Mouse (Mus musculus): Measurements from ENCODE around the gene Dld. TPM values are rescaled to one million over a fixed set of nuclear protein-coding genes. Genes with fewer than 3 reads are reported as not detected.

Dld gene
- polyA plus RNA-seq, 2 experiments: 72.2 to 119 TPM

GRCm38 (mm10) chr12:31390571-31390970 lies 39.3 kb upstream of the Dld start, which contains the start of gene Slc26a3:
Gene Slc26a3 (plus strand): TSS chr12:31390871.
- DNase-seq (ENCODE audit: low spot score): no peak
- no peak for TF ChIP-seq POLR2A (IDR thresholded peaks at IDR 0.05; ENCODE audit: borderline replicate concordance, extremely low read depth, insufficient read depth, insufficient read length)
- no peak within 1 kb of the TSS for H3K9ac ChIP-seq (ENCODE audit: low read depth, low read length, severe bottlenecking)
- 90% methylated on average over 3 of the region's 3 CpGs for WGBS
- H3K27ac ChIP-seq (replicated peaks; ENCODE audit: low read depth, low read length): no peak within 1 kb of the TSS
- no peaks in the 10 kb centered on the region for H3K4me1 ChIP-seq (ENCODE audit: control insufficient read depth, insufficient read depth, low read length)
- no peak for ATAC-seq (ENCODE audit: low FRiP score, low read depth)
- H3K4me3 ChIP-seq (replicated peaks; ENCODE audit: low read length): no peak within 1 kb of the TSS
- no peaks in the 10 kb centered on the region for H3K9me3 ChIP-seq (ENCODE audit: control insufficient read depth, low read length)
- H3K36me3 ChIP-seq (ENCODE audit: control insufficient read depth, insufficient read depth, low read length): no peaks in the 10 kb centered on the region
- H3K4me2 ChIP-seq (replicated peaks; ENCODE audit: low read depth, low read length, severe bottlenecking): no peak within 1 kb of the TSS
- no peaks in the 10 kb centered on the region for H3K27me3 ChIP-seq (ENCODE audit: control insufficient read depth, insufficient read depth, low read length)

- no peak overlapping the region for H3K27ac ChIP-seq (replicated peaks; ENCODE audit: low read depth, low read length)
- TF ChIP-seq POLR2A (IDR thresholded peaks at IDR 0.05; ENCODE audit: borderline replicate concordance, extremely low read depth, insufficient read depth, insufficient read length): no peak
- H3K9me3 ChIP-seq (ENCODE audit: control insufficient read depth, low read length): no peaks in the 10 kb centered on the region
- H3K27me3 ChIP-seq (ENCODE audit: control insufficient read depth, insufficient read depth, low read length): no peaks in the 10 kb centered on the region
- H3K36me3 ChIP-seq (ENCODE audit: control insufficient read depth, insufficient read depth, low read length): no peaks in the 10 kb centered on the region
- no peak for ATAC-seq (ENCODE audit: low FRiP score, low read depth)
- H3K9ac ChIP-seq (ENCODE audit: low read depth, low read length, severe bottlenecking): no peak overlapping the region
- WGBS: 46% methylated on average over 3 of the region's 3 CpGs
- H3K4me3 ChIP-seq (replicated peaks; ENCODE audit: low read length): no peak overlapping the region
- H3K4me1 ChIP-seq (ENCODE audit: control insufficient read depth, insufficient read depth, low read length): no peaks in the 10 kb centered on the region
- no peak for DNase-seq (ENCODE audit: low spot score)
- H3K4me2 ChIP-seq (replicated peaks; ENCODE audit: low read depth, low read length, severe bottlenecking): no peak overlapping the region
These were observed 36.0 kb upstream of the Dld start for GRCm38 (mm10) chr12:31387303-31387702.

- H3K36me3 ChIP-seq (ENCODE audit: control insufficient read depth, insufficient read depth, low read length): no peaks in the 10 kb centered on the region
- H3K4me2 ChIP-seq (replicated peaks; ENCODE audit: low read depth, low read length, severe bottlenecking): no peak overlapping the region
- no peaks in the 10 kb centered on the region for H3K4me1 ChIP-seq (ENCODE audit: control insufficient read depth, insufficient read depth, low read length)
- TF ChIP-seq POLR2A (IDR thresholded peaks at IDR 0.05; ENCODE audit: borderline replicate concordance, extremely low read depth, insufficient read depth, insufficient read length): no peak
- no peak for DNase-seq (ENCODE audit: low spot score)
- ATAC-seq (ENCODE audit: low FRiP score, low read depth): no peak
- no peak overlapping the region for H3K4me3 ChIP-seq (replicated peaks; ENCODE audit: low read length)
- H3K9ac ChIP-seq (ENCODE audit: low read depth, low read length, severe bottlenecking): no peak overlapping the region
- H3K27ac ChIP-seq (replicated peaks; ENCODE audit: low read depth, low read length): no peak overlapping the region
- WGBS: 49% methylated on average over 2 of the region's 2 CpGs
- no peaks in the 10 kb centered on the region for H3K9me3 ChIP-seq (ENCODE audit: control insufficient read depth, low read length)
- no peaks in the 10 kb centered on the region for H3K27me3 ChIP-seq (ENCODE audit: control insufficient read depth, insufficient read depth, low read length)
These were observed 31.2 kb upstream of the Dld start for GRCm38 (mm10) chr12:31382451-31382850.

- no peak overlapping the region for H3K4me2 ChIP-seq (replicated peaks; ENCODE audit: low read depth, low read length, severe bottlenecking)
- H3K9ac ChIP-seq (ENCODE audit: low read depth, low read length, severe bottlenecking): no peak overlapping the region
- H3K4me3 ChIP-seq (replicated peaks; ENCODE audit: low read length): no peak overlapping the region
- WGBS: 14% methylated on average over 2 of the region's 2 CpGs
- no peak overlapping the region for H3K27ac ChIP-seq (replicated peaks; ENCODE audit: low read depth, low read length)
- ATAC-seq (ENCODE audit: low FRiP score, low read depth): peak; percentile 62
- H3K4me1 ChIP-seq (ENCODE audit: control insufficient read depth, insufficient read depth, low read length): peaks cover 3% of the 10 kb centered on the region
- no peak for TF ChIP-seq POLR2A (IDR thresholded peaks at IDR 0.05; ENCODE audit: borderline replicate concordance, extremely low read depth, insufficient read depth, insufficient read length)
- DNase-seq (ENCODE audit: low spot score): peak; percentile 62
- H3K27me3 ChIP-seq (ENCODE audit: control insufficient read depth, insufficient read depth, low read length): no peaks in the 10 kb centered on the region
- H3K9me3 ChIP-seq (ENCODE audit: control insufficient read depth, low read length): no peaks in the 10 kb centered on the region
- no peaks in the 10 kb centered on the region for H3K36me3 ChIP-seq (ENCODE audit: control insufficient read depth, insufficient read depth, low read length)
These were observed 29.6 kb upstream of the Dld start for GRCm38 (mm10) chr12:31380878-31381277.

GRCm38 (mm10) chr12:31377241-31377640 lies 26.0 kb upstream of the Dld start:
- no peak overlapping the region for H3K27ac ChIP-seq (replicated peaks; ENCODE audit: low read depth, low read length)

More at GRCm38 (mm10) chr12:31377241-31377640, 26.0 kb upstream of the Dld start:
- Histone ChIP-seq H3K4me3 (replicated peaks; ENCODE audit: low read length) (no peak overlapping the region), H3K9ac (ENCODE audit: low read depth, low read length, severe bottlenecking) (no peak overlapping the region), H3K27me3 (ENCODE audit: control insufficient read depth, insufficient read depth, low read length) (no peaks in the 10 kb centered on the region), H3K4me2 (replicated peaks; ENCODE audit: low read depth, low read length, severe bottlenecking) (no peak overlapping the region), H3K4me1 (ENCODE audit: control insufficient read depth, insufficient read depth, low read length) (peaks cover 6% of the 10 kb centered on the region), H3K9me3 (ENCODE audit: control insufficient read depth, low read length) (no peaks in the 10 kb centered on the region), H3K36me3 (ENCODE audit: control insufficient read depth, insufficient read depth, low read length) (no peaks in the 10 kb centered on the region)
- 74% methylated on average over 11 of the region's 11 CpGs for WGBS
- TF ChIP-seq POLR2A (IDR thresholded peaks at IDR 0.05; ENCODE audit: borderline replicate concordance, extremely low read depth, insufficient read depth, insufficient read length): no peak
- ATAC-seq (ENCODE audit: low FRiP score, low read depth): no peak
- no peak for DNase-seq (ENCODE audit: low spot score)
